ENCODE assay signal across 9 mouse cellular contexts in the genomic region with DNA sequence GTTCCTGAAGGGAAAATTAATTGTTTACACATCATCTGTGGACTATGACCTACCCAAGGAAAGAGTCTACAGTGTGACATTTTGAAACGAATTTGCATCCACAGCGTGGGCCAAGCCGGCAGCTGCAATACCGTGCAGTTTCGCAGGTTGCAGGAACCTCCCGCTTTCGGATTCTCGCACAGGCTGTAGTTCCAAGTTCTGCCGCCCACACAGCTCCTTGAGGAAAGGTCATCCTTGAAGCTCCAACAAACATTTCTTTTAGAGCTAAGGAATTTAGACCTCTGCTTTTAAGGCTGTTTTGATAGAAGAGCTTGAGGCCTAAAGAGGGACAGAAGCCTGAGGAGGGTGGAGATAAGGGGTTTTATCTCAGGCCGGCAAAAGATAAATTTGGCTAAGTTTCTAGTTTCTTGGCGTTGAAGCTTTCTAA.
DNase-seq lines count a peak whose midpoint lies in the region; ATAC-seq and TF ChIP-seq lines count a peak whose summit lies in the region.
"Had no signal": no experiment of that assay in that cellular context is flagged by ENCODE, and none has a peak within 500 bp of the region (broad histone marks: within the 10 kb centered on the region; RNA-seq: fewer than 3 reads in every experiment).

No protein-coding gene starts in this region.

- H3K9me3 ChIP-seq in heart, embryonic 12.5 days (replicated peaks): no peaks in the 10 kb centered on the region
- no peaks in the 10 kb centered on the region for H3K9me3 ChIP-seq in kidney, postnatal 0 days (replicated peaks; ENCODE audit: low read length)
- H3K9me3 ChIP-seq in hindbrain, embryonic 11.5 days (ENCODE audit: control insufficient read depth, low read length): no peaks in the 10 kb centered on the region

- H3K4me2 ChIP-seq in heart, embryonic 12.5 days: no peak overlapping the region
- no peak overlapping the region for H3K4me2 ChIP-seq in kidney, postnatal 0 days (ENCODE audit: low read length)
- no peak overlapping the region for H3K4me2 ChIP-seq in hindbrain, embryonic 11.5 days (replicated peaks; ENCODE audit: low read depth, low read length)

- H3K9ac ChIP-seq in heart, embryonic 12.5 days: no peak overlapping the region
- no peak overlapping the region for H3K9ac ChIP-seq in kidney, postnatal 0 days (ENCODE audit: low read depth, low read length)
- no peak overlapping the region for H3K9ac ChIP-seq in hindbrain, embryonic 11.5 days (ENCODE audit: low read depth, low read length)

- no peak overlapping the region for H3K27ac ChIP-seq in heart, embryonic 12.5 days (ENCODE audit: poor library complexity, severe bottlenecking)
- H3K27ac ChIP-seq in kidney, postnatal 0 days: peak overlapping the region; percentile 70
- H3K27ac ChIP-seq in hindbrain, embryonic 11.5 days (ENCODE audit: low read depth, low read length): no peak overlapping the region

- no peaks in the 10 kb centered on the region for H3K27me3 ChIP-seq in heart, embryonic 12.5 days (replicated peaks)
- no peaks in the 10 kb centered on the region for H3K27me3 ChIP-seq in kidney, postnatal 0 days (ENCODE audit: insufficient read depth, low read length)
- H3K27me3 ChIP-seq in hindbrain, embryonic 11.5 days (ENCODE audit: control insufficient read depth, insufficient read depth, low read length): no peaks in the 10 kb centered on the region

- H3K4me3 ChIP-seq in heart, embryonic 12.5 days: no peak overlapping the region
- H3K4me3 ChIP-seq in kidney, postnatal 0 days (replicated peaks; ENCODE audit: low read depth, low read length): no peak overlapping the region
- H3K4me3 ChIP-seq in hindbrain, embryonic 11.5 days (ENCODE audit: low read depth, low read length): no peak overlapping the region

- H3K4me1 ChIP-seq in heart, embryonic 12.5 days (replicated peaks): peaks cover 9% of the 10 kb centered on the region; the same call in 1 of the 2 replicates
- H3K4me1 ChIP-seq in kidney, postnatal 0 days (replicated peaks; ENCODE audit: insufficient read depth, low read length): no peaks in the 10 kb centered on the region
- H3K4me1 ChIP-seq in hindbrain, embryonic 11.5 days (replicated peaks; ENCODE audit: control insufficient read depth, insufficient read depth, low read length): no peaks in the 10 kb centered on the region

- intact Hi-C loops in heart, postnatal 36 days (cut with DNase I): no loop called here

- 0 out of 2 replicates have a peak, but pooled peaks have one; percentile 18 for ATAC-seq in heart, embryonic 12.5 days (ENCODE audit: insufficient number of reproducible peaks, low FRiP score)
- ATAC-seq in kidney, postnatal 0 days (replicated peaks; ENCODE audit: low FRiP score, low read depth): peak; percentile 79
- no peak for ATAC-seq in hindbrain, embryonic 11.5 days (ENCODE audit: low FRiP score)

- WGBS in heart, embryonic 12.5 days: 41% methylated on average over 11 of the region's 11 CpGs
- WGBS in kidney, postnatal 0 days: 42% methylated on average over 11 of the region's 11 CpGs
- 94% methylated on average over 11 of the region's 11 CpGs for WGBS in hindbrain, embryonic 11.5 days

- no peak for DNase-seq in heart, postnatal 36 days
- peak; percentile 43 for DNase-seq in R1 (ENCODE audit: low read depth, low spot score)
- peak; percentile 54 for DNase-seq in kidney, postnatal 0 days (ENCODE audit: low spot score)
- DNase-seq in right cerebral cortex, adult 2 months (ENCODE audit: low spot score in 2 of 2): peak; percentile 67 to 68
- DNase-seq in cerebellum, adult 11 months: no peak
- no peak for DNase-seq in layer of hippocampus, adult 9-10 months (ENCODE audit: low spot score)
- DNase-seq in hindbrain, embryonic 11.5 days (ENCODE audit: low spot score): no peak
- DNase-seq: lung, postnatal 4 days had no signal

- no peaks in the 10 kb centered on the region for H3K36me3 ChIP-seq in heart, embryonic 12.5 days
- no peaks in the 10 kb centered on the region for H3K36me3 ChIP-seq in kidney, postnatal 0 days (ENCODE audit: insufficient read depth, low read length)
- no peaks in the 10 kb centered on the region for H3K36me3 ChIP-seq in hindbrain, embryonic 11.5 days (ENCODE audit: control insufficient read depth, insufficient read depth, low read length)

- TF ChIP-seq CTCF in kidney, postnatal 0 days (IDR thresholded peaks at IDR 0.05; ENCODE audit: low read depth): no peak

Comparison
In these comparisons a context has a peak if more than half of its experiments do, and no peak if none do; other contexts are left out.
1. DNase-seq: peak in R1 (single experiment), kidney, postnatal 0 days (single experiment) and right cerebral cortex, adult 2 months (2 of 2); none in heart, postnatal 36 days (0 of 2), cerebellum, adult 11 months (single experiment), layer of hippocampus, adult 9-10 months (single experiment) and hindbrain, embryonic 11.5 days (single experiment).